Mouse (Mus musculus) myocyte (in vitro differentiated cells): ENCODE results near the gene Tmem82.

Source experiments
- E2F4 ChIP-seq: IDR thresholded peaks from one replicate; pipeline ENCODE4 v1.6.1; 2011; ENCODE audit warnings: mild to moderate bottlenecking, control low read depth, moderate library complexity; ENCODE audit not compliant: insufficient read depth
- MAX ChIP-seq: IDR thresholded peaks from one replicate; pipeline ENCODE4 v1.6.1; 2011; ENCODE audit warnings: low read depth, mild to moderate bottlenecking, control low read depth
- POLR2A ChIP-seq: IDR thresholded peaks from one replicate; pipeline ENCODE4 v1.6.1; 2011; ENCODE audit warnings: low read depth, mild to moderate bottlenecking, control low read depth, moderate library complexity; ENCODE audit not compliant: insufficient read length
- REST ChIP-seq: IDR thresholded peaks from one replicate; pipeline ENCODE4 v1.6.1; 2011; ENCODE audit warnings: mild to moderate bottlenecking, control low read depth, moderate library complexity; ENCODE audit not compliant: insufficient read depth, insufficient read length
- SRF ChIP-seq: IDR thresholded peaks from one replicate; pipeline ENCODE4 v1.6.1; 2011; ENCODE audit warnings: low read depth; ENCODE audit not compliant: control insufficient read depth, insufficient read length
- TCF12 ChIP-seq: IDR thresholded peaks from one replicate; pipeline ENCODE4 v1.6.1; 2011; ENCODE audit warnings: mild to moderate bottlenecking, control low read depth; ENCODE audit not compliant: poor library complexity, insufficient read depth, severe bottlenecking
- USF1 ChIP-seq: IDR thresholded peaks from one replicate; pipeline ENCODE4 v1.6.1; 2011; ENCODE audit warnings: low read depth, mild to moderate bottlenecking, control low read depth, moderate library complexity

DNA sequence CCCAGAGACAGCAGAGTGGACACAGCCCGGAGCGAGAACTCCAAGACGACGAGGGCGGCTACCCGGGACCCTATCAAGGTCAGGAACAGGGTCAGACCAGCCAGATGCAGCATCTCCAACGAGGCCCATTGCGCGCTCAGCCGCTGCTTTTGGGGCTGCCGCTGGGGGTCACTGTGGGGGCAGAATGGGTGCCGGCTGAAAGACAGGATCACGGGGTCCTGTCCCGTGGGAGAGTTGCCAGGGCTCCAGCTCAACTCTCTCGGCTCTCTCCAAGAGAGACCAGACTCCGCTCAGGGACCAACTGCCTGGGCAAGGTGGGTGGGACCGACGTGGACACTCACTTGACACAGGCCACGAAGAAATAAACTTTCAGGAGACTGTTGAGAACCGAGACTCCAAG, 1.1 kb downstream of the Tmem82 start:
- TF ChIP-seq USF1 (no peak), POLR2A (no peak), MAX (no peak), SRF (no peak), REST (no peak), E2F4 (no peak), TCF12 (no peak)
